Mouse (Mus musculus) hematopoietic stem cell, adult 5-6 weeks (primary cell): ENCODE data around the gene Gfi1. TPM values are rescaled to one million over a fixed set of nuclear protein-coding genes. Genes with fewer than 3 reads are reported as not detected.
A peak's percentile ranks its signal among the peaks of the same experiment; 100 is the strongest.

Experiments
- ATAC-seq, 2 experiments: fragments of 125-278 bp in 1 of 2; replicated peaks in 1 of 2; 2 replicates each; pipeline ENCODE4 v1.8.0; 2016 to 2017; ENCODE audit warnings: inconsistent platforms in 2 of 2, mild to moderate bottlenecking in 2 of 2, moderate number of reproducible peaks in 2 of 2, low read depth in 1 of 2, moderate TSS enrichment in 1 of 2; ENCODE audit not compliant: low FRiP score in 2 of 2, poor library complexity in 2 of 2, severe bottlenecking in 2 of 2, insufficient read depth in 1 of 2, low TSS enrichment in 1 of 2
- total RNA-seq: library from RNA; stranded (forward); fragments of 172-1452, 232-1000 nt; gene quantifications from 2 replicates; pipeline ENCODE4 v1.2.3, GENCODE M21; 2017

Gfi1 gene
- total RNA-seq, 1 experiment from 2014 or later: 16.5 TPM

DNA sequence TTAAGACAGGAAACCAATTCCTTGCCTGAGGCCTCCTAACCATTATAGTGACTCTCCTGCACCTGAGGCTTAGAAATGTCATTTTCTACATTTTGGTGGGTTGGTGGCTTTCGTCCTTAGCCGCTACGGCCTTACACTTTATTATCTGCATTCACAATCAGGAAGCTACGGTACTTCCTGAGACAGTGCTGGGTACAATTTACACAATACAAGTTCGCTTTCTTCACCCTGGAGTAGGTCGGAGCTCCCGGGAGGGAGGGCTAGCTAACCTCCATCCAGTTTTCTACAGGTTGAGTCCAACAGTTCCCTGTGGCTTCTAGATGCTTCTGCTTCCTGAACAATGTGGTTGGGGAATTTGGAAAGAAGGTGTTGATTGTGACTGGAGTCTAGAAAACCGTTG lies 26.9 kb downstream of the Gfi1 start:
- ATAC-seq: peak; percentile 82 to 90

DNA sequence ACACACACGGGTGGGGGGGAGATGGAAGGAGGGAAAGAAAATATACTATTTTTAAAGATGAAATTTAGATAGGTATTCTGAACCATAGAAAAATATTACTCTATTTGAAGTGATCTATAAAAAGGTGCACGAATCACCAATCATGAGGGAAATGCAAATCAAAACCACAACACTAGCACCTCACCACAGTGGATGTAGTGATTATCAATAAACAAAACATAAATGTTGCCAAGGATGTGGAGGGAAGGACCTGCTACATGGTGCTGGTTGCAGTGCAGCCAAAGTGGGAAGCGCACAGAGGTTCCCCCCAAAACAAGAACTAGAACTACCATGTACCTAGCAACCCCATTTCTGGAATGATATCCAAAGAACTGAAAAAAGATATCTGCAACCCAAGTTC lies 30.8 kb downstream of the Gfi1 start:
- no peak for ATAC-seq

DNA sequence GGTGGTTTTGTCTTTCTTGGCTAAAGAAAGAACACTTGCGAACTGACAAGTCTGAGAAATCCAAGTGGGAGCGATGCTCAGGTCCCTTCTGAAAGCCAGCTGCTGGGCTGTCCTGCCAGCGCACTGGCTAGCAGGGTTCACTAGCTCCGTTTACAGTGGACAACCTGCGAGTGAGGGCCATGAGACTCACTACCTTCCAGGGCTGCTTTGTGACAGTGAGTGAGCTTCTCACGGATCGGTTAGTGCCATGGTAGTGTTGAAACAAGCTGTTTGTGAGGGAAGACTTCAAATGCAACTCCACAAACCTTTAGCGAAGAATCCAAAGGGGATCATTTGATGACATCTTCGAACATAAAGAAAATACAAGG lies 37.4 kb downstream of the Gfi1 start:
- ATAC-seq: peak; percentile 19 to 23; a peak in 3 of 4 replicates

DNA sequence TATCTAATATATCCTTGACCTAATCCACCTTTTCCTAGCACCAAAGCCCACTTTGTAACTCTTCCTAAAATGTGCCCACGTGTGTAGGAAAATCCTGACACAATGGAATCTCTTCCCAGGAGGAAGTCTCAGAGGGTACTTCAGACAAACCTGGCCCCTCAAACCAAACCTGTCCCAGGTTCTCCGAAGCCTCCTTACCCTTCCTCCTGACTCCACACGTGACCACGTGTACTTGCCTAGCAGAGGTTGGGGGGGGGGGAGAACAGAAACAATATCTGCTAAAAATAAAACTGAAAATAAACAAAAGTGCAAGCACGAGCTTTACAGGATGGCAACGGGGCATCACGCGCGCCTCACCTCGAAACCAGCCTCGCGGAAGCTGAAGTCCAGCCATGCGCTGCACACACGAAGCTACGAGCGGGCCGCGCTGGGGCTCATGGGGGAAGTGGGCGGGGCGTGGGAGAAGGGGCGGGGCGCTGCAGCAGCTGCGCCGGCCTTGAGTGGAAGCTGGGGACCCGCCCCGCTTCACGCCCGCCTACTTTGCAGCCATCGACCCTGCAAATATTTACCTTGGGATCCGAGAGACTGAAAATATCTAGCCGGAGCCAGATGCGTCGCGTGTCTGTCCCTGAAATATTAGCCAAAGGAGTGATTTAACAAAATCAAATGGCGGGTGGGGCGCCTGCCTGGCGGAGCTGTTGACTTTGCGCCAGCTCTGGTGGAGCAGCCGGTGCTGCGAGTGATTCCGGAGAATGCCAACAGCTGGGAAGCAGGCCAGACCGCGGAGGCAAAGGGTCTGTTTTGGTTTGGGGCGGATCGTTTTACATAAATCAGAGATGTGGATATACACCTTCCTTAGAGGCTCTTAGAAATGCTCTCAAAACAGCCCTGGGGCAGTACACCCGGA lies 38.0 kb downstream of the Gfi1 start:
- peak; percentile 80 to 93 for ATAC-seq

DNA sequence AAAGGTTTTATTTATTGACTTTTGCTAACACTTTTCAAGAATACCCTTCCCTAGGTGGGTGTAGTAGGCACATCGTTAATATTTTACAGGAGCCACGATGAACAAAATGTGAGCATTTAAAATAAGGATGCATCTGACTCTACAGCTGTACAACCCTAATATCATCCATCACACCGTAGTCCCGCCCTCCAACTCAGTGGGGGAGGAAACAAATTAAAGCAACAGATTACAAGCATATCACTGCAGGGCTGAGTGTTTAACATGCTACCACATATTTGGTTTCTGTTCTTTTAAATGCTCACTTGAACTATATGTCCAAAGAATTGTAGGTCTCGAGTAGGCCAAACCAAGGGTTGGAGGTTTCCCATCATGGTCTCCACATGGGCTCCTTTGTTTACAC lies 38.7 kb downstream of the Gfi1 start:
- ATAC-seq: no peak

DNA sequence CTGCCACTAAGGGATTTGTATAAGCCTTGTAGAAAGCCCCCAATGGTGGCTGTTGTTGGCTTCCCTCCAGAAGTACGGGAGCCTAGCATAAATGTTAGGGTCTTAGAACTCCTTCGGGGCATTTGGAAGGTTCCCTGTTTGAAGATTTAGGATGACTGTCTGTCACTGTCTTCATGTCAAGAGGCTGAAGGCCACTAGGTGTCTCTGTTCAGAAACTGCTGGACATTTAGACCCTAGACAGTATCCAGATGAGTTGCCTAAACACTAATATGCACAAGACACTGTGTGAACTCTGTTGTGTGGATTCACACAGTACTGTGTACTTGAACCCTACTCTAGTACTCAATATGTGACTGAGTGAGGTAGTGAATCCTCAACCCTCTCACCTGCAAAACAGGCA lies 41.5 kb downstream of the Gfi1 start:
- ATAC-seq: no peak

DNA sequence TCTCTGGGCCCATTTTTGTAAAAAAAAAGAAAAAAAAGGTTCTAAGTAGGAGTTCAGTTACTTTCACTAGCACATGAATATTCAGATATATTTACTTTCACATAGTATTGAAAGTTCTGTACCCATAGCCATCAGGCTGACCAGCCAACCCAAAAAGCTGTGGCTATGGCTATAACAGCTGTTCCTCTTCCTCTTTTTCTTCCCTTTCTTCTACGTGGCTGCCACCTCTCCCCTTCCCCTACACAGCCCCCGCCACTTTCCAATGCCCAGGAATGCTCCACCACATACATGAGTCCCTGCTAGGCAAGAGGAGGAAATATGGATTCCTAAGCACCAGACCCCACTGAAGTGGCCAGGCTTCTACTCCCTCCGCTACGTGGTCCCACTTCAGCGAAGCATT lies 44.5 kb downstream of the Gfi1 start:
- ATAC-seq: peak; percentile 33 to 48; a peak in 2 of 4 replicates

DNA sequence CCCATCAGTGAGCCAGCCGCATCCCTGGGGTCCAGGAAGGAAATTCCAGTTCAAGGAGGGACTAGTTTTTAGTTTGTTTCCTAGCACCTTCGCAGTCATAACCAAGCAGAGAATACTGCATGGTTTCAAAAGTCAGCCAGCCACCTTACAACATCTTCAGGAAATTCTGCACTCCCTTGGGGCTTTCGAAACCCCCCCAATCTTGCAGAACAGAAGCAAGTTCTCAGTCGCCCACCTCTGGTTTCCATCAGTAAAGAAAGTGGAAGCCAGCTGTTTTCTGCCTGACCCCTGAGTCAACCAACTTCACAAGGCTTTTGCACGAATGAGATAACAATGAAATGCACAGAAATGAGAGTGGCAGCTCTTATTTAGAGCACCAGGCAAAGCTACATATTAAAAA lies 47.4 kb downstream of the Gfi1 start:
- no peak; a peak in 1 of 4 replicates for ATAC-seq

Other genes with a start within 250 kb of the Gfi1 start
- gene Gm42669, start 218.4 kb downstream of the Gfi1 start, total RNA-seq: 1.9 TPM in 1 of 2 replicates, not detected in the other
- not detected in 2 replicates for gene 1700028K03Rik, start 191.3 kb downstream of the Gfi1 start, total RNA-seq
- gene Rpap2, start 128.7 kb downstream of the Gfi1 start, total RNA-seq: 45.7 and 58.5 TPM in 2 replicates
- 17.4 and 25.1 TPM in 2 replicates for gene Glmn, start 128.1 kb downstream of the Gfi1 start, total RNA-seq
- gene Ube2d2b, start 104.1 kb upstream of the Gfi1 start, total RNA-seq: not detected in 2 replicates
- 19.9 and 25.3 TPM in 2 replicates for gene Evi5, start 149.1 kb upstream of the Gfi1 start, total RNA-seq
- 277 and 564 TPM in 2 replicates for gene Rpl5, start 174.5 kb upstream of the Gfi1 start, total RNA-seq